Mouse (Mus musculus) myocyte (in vitro differentiated cells): ENCODE results near the gene 4930522H14Rik. TPM values are rescaled to one million over a fixed set of nuclear protein-coding genes. Genes with fewer than 3 reads are reported as not detected.
A peak's percentile ranks its signal among the peaks of the same experiment; 100 is the strongest.

ENCODE experiments used
- H3K27me3 ChIP-seq: one replicate; pipeline ENCODE4 v1.6.1; 2011; ENCODE audit not compliant: control insufficient read depth, insufficient read depth, insufficient read length
- H3K36me3 ChIP-seq: one replicate; pipeline ENCODE4 v1.6.1; 2011; ENCODE audit not compliant: control insufficient read depth, insufficient read depth
- H3K4me2 ChIP-seq: one replicate; pipeline ENCODE4 v1.6.1; 2011; ENCODE audit warnings: low read depth, control low read depth
- H3K4me3 ChIP-seq: one replicate; pipeline ENCODE4 v1.5.1; 2011; ENCODE audit warnings: mild to moderate bottlenecking, control low read depth, moderate library complexity
- H3K79me2 ChIP-seq: one replicate; pipeline ENCODE4 v1.6.1; 2011; ENCODE audit not compliant: control insufficient read depth, insufficient read depth
- H3ac ChIP-seq: one replicate; pipeline ENCODE4 v1.6.1; 2011; ENCODE audit not compliant: control insufficient read depth, insufficient read length
- CEBPB ChIP-seq: IDR thresholded peaks from 2 replicates; pipeline ENCODE4 v1.6.1; 2011; ENCODE audit warnings: mild to moderate bottlenecking, moderate library complexity; ENCODE audit not compliant: poor library complexity, insufficient read depth, severe bottlenecking
- E2F4 ChIP-seq: IDR thresholded peaks from one replicate; pipeline ENCODE4 v1.6.1; 2011; ENCODE audit warnings: mild to moderate bottlenecking, control low read depth, moderate library complexity; ENCODE audit not compliant: insufficient read depth
- MAX ChIP-seq: IDR thresholded peaks from one replicate; pipeline ENCODE4 v1.6.1; 2011; ENCODE audit warnings: low read depth, mild to moderate bottlenecking, control low read depth
- MYOD1 ChIP-seq, 3 experiments: IDR thresholded peaks; one replicate each; pipeline ENCODE4 v1.6.1; 2011; ENCODE audit warnings: control low read depth in 2 of 3, low read depth in 2 of 3, mild to moderate bottlenecking in 2 of 3, moderate library complexity in 1 of 3; ENCODE audit not compliant: insufficient read length in 2 of 3, control insufficient read depth in 1 of 3
- MYOG ChIP-seq, 3 experiments: IDR thresholded peaks; one replicate each; pipeline ENCODE4 v1.6.1; 2011; ENCODE audit warnings: control low read depth in 2 of 3, low read depth in 2 of 3, mild to moderate bottlenecking in 2 of 3; ENCODE audit not compliant: insufficient read length in 2 of 3, control insufficient read depth in 1 of 3, insufficient read depth in 1 of 3
- POLR2A ChIP-seq: IDR thresholded peaks from one replicate; pipeline ENCODE4 v1.6.1; 2011; ENCODE audit warnings: low read depth, mild to moderate bottlenecking, control low read depth, moderate library complexity; ENCODE audit not compliant: insufficient read length
- POLR2AphosphoS2 ChIP-seq: IDR thresholded peaks from one replicate; pipeline ENCODE4 v1.6.1; 2011; ENCODE audit warnings: low read depth, control low read depth; ENCODE audit not compliant: insufficient read length
- REST ChIP-seq: IDR thresholded peaks from one replicate; pipeline ENCODE4 v1.6.1; 2011; ENCODE audit warnings: mild to moderate bottlenecking, control low read depth, moderate library complexity; ENCODE audit not compliant: insufficient read depth, insufficient read length
- SRF ChIP-seq: IDR thresholded peaks from one replicate; pipeline ENCODE4 v1.6.1; 2011; ENCODE audit warnings: low read depth; ENCODE audit not compliant: control insufficient read depth, insufficient read length
- TCF12 ChIP-seq: IDR thresholded peaks from one replicate; pipeline ENCODE4 v1.6.1; 2011; ENCODE audit warnings: mild to moderate bottlenecking, control low read depth; ENCODE audit not compliant: poor library complexity, insufficient read depth, severe bottlenecking
- TCF3 ChIP-seq: IDR thresholded peaks from one replicate; pipeline ENCODE4 v1.6.1; 2011; ENCODE audit warnings: low read depth, control low read depth; ENCODE audit not compliant: insufficient read length
- USF1 ChIP-seq: IDR thresholded peaks from one replicate; pipeline ENCODE4 v1.6.1; 2011; ENCODE audit warnings: low read depth, mild to moderate bottlenecking, control low read depth, moderate library complexity
- polyA plus RNA-seq: library from polyadenylated mRNA; unstranded; fragments of >200 nt; fragmentation: generic; extraction: Trizol; gene quantifications from one replicate; pipeline ENCODE4 v1.2.1, GENCODE M21; 2012; ENCODE audit warnings: missing spikeins

Gene 4930522H14Rik
- polyA plus RNA-seq, 1 experiment: not detected

- H3K4me2 ChIP-seq: peak overlapping the region; percentile 83
- TF ChIP-seq MAX: no peak
- TF ChIP-seq USF1: no peak
- peaks cover 86% of the 10 kb centered on the region for H3K79me2 ChIP-seq
Measured at GRCm38 (mm10) chr4:109472566-109472965, 58.5 kb downstream of the 4930522H14Rik start.

DNA sequence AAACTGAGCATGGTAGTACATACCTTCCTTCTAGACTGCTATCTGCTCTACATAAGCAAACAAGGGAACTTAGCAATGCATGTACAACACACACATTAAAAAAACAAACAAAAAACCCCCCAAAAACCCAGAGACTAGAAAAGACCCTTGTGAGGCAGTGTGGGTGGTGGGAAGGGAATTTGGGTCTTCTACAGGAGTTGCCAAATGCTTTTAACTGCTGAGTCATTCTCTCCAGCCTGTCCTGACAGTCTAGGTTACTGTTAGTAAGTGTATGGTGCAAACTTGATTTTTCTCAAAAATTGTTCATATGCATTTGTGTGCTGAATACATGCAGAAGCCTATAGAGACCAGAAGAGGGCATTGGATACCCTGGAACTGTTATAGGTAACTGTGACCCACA lies 59.5 kb downstream of the 4930522H14Rik start:
- H3K27me3 ChIP-seq: no peaks in the 10 kb centered on the region
- TF ChIP-seq POLR2A (no peak), MYOD1 (IDR thresholded peaks at IDR 0.05; ENCODE audit: control insufficient read depth in 1 of 3, insufficient read length in 2 of 3, low read depth in 2 of 3) (no peak), REST (no peak), TCF3 (no peak), POLR2AphosphoS2 (no peak), E2F4 (no peak), CEBPB (no peak), MAX (no peak), SRF (no peak), MYOG (IDR thresholded peaks at IDR 0.05; ENCODE audit: control insufficient read depth in 1 of 3, insufficient read depth in 1 of 3, insufficient read length in 2 of 3, low read depth in 2 of 3) (no peak), USF1 (no peak), TCF12 (no peak)
- H3K4me3 ChIP-seq: no peak overlapping the region
- peaks cover 5% of the 10 kb centered on the region for H3K36me3 ChIP-seq
- H3K79me2 ChIP-seq: peaks cover 96% of the 10 kb centered on the region
- no peak overlapping the region for H3ac ChIP-seq
- H3K4me2 ChIP-seq: peak overlapping the region; percentile 83

More at GRCm38 (mm10) chr4:109472566-109472965, 58.5 kb downstream of the 4930522H14Rik start:
- Histone ChIP-seq H3K36me3 (peaks cover 5% of the 10 kb centered on the region), H3K4me3 (peak overlapping the region; percentile 91), H3K27me3 (no peaks in the 10 kb centered on the region), H3ac (no peak overlapping the region)

- TF ChIP-seq MAX: no peak
- TF ChIP-seq TCF3: no peak
- TF ChIP-seq USF1: no peak
- no peak for TF ChIP-seq POLR2A
- no peak for TF ChIP-seq SRF
- TF ChIP-seq TCF12: no peak
- TF ChIP-seq CEBPB: no peak
- TF ChIP-seq MYOD1 (IDR thresholded peaks at IDR 0.05; ENCODE audit: control insufficient read depth in 1 of 3, insufficient read length in 2 of 3, low read depth in 2 of 3): no peak
- no peak for TF ChIP-seq E2F4
- TF ChIP-seq MYOG (IDR thresholded peaks at IDR 0.05; ENCODE audit: control insufficient read depth in 1 of 3, insufficient read depth in 1 of 3, insufficient read length in 2 of 3, low read depth in 2 of 3): no peak
- no peak for TF ChIP-seq POLR2AphosphoS2
- no peak for TF ChIP-seq REST
- no peaks in the 10 kb centered on the region for H3K27me3 ChIP-seq
- no peak overlapping the region for H3ac ChIP-seq
- H3K4me3 ChIP-seq: no peak overlapping the region
- H3K79me2 ChIP-seq: peaks cover 100% of the 10 kb centered on the region
- no peak overlapping the region for H3K4me2 ChIP-seq
- peaks cover 5% of the 10 kb centered on the region for H3K36me3 ChIP-seq
Measured at GRCm38 (mm10) chr4:109467687-109468086, 63.4 kb downstream of the 4930522H14Rik start.

DNA sequence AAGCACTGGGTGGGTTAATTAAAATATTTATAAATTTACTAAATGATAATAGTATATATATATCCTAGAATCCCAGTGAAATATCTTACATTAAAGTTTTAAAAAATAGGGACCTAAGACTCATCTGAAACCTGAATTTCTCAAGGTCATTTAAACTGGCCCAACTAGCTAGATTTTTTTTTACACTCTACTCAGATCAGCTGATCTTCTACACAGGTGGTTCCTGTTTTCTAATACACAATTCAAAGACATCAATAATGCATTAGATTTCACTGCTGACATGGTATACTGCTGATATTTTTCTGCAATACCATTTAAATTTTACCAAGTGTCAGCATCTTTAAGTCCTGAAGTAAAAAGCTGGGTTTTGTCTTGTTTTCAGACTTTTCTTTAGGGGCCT lies 67.2 kb downstream of the 4930522H14Rik start:
- Histone ChIP-seq H3K4me3 (no peak overlapping the region), H3ac (no peak overlapping the region), H3K4me2 (no peak overlapping the region), H3K79me2 (peaks cover 97% of the 10 kb centered on the region), H3K36me3 (no peaks in the 10 kb centered on the region), H3K27me3 (no peaks in the 10 kb centered on the region)
- TF ChIP-seq TCF12 (no peak), TCF3 (no peak)

GRCm38 (mm10) chr4:109460421-109461179 lies 70.5 kb downstream of the 4930522H14Rik start:
- Histone ChIP-seq H3K27me3 (no peaks in the 10 kb centered on the region), H3K4me3 (no peak overlapping the region), H3K36me3 (peaks cover 4% of the 10 kb centered on the region), H3K4me2 (peak overlapping the region; percentile 93), H3ac (no peak overlapping the region), H3K79me2 (peaks cover 95% of the 10 kb centered on the region)
- TF ChIP-seq E2F4 (no peak), MYOD1 (IDR thresholded peaks at IDR 0.05; ENCODE audit: control insufficient read depth in 1 of 3, insufficient read length in 2 of 3, low read depth in 2 of 3) (peak in 2 of 3 experiments; percentile 42 to 66), MYOG (IDR thresholded peaks at IDR 0.05; ENCODE audit: control insufficient read depth in 1 of 3, insufficient read depth in 1 of 3, insufficient read length in 2 of 3, low read depth in 2 of 3) (peak in 2 of 3 experiments; percentile 34 to 59)
